33 mouse cellular contexts compared by ENCODE assay signal in genomic region chrX:151828971-151829370, GRCm38 (mm10).
"Had no signal": no experiment of that assay in that cellular context is flagged by ENCODE, and none has a peak within 500 bp of the region (broad histone marks: within the 10 kb centered on the region; RNA-seq: fewer than 3 reads in every experiment).

No protein-coding gene starts in this region.

- H3K4me3 ChIP-seq: heart, embryonic 12.5 days; heart, embryonic 13.5 days; heart, embryonic 15.5 days; hindbrain, embryonic 10.5 days; hindbrain, embryonic 12.5 days; hindbrain, embryonic 13.5 days; hindbrain, embryonic 15.5 days; intestine, embryonic 15.5 days; kidney, embryonic 15.5 days; layer of hippocampus, adult 2 months; left cerebral cortex, adult 2 months had no signal

- H3K27me3 ChIP-seq: heart, embryonic 12.5 days; heart, embryonic 13.5 days; heart, embryonic 15.5 days; hindbrain, embryonic 15.5 days; intestine, embryonic 15.5 days had no signal

- ATAC-seq: hindbrain, embryonic 16.5 days; hindbrain, postnatal 0 days; inflammation-experienced regulatory T-cells, adult 6 months; intestine, embryonic 15.5 days; intestine, embryonic 16.5 days; intestine, postnatal 0 days had no signal

- H3K9ac ChIP-seq: heart, embryonic 12.5 days; heart, embryonic 13.5 days; heart, embryonic 15.5 days; hindbrain, embryonic 12.5 days; hindbrain, embryonic 13.5 days; hindbrain, embryonic 14.5 days; hindbrain, embryonic 15.5 days; intestine, embryonic 15.5 days; kidney, embryonic 15.5 days had no signal

- H3K4me1 ChIP-seq: heart, embryonic 15.5 days; hindbrain, embryonic 10.5 days; hindbrain, embryonic 12.5 days; hindbrain, embryonic 13.5 days; hindbrain, embryonic 15.5 days; intestine, embryonic 15.5 days; kidney, embryonic 15.5 days had no signal

- DNase-seq: heart, postnatal 10 days; heart, postnatal 14 days; heart, postnatal 36 days; heart, postnatal 4 days; kidney, adult 11 months; kidney, adult 18-20 months; kidney, adult 2 months; kidney, adult 8-10 months; kidney, adult 9 months; kidney, postnatal 10 days; kidney, postnatal 14 days; kidney, postnatal 25 days; kidney, postnatal 36 days; kidney, postnatal 4 days; layer of hippocampus, postnatal 36 days had no signal

- H3K27ac ChIP-seq: heart, embryonic 13.5 days; heart, embryonic 15.5 days; hindbrain, embryonic 10.5 days; hindbrain, embryonic 12.5 days; hindbrain, embryonic 13.5 days; hindbrain, embryonic 14.5 days; hindbrain, embryonic 15.5 days; hindbrain, postnatal 0 days; intestine, embryonic 15.5 days; kidney, embryonic 15.5 days; kidney, postnatal 0 days; layer of hippocampus, adult 2 months; left cerebral cortex, adult 2 months had no signal

- H3K36me3 ChIP-seq: heart, embryonic 15.5 days; hindbrain, embryonic 12.5 days; hindbrain, embryonic 15.5 days; intestine, embryonic 15.5 days had no signal

- H3K9me3 ChIP-seq: heart, embryonic 13.5 days; heart, embryonic 15.5 days; hindbrain, embryonic 10.5 days; hindbrain, embryonic 12.5 days; hindbrain, embryonic 13.5 days; hindbrain, embryonic 15.5 days; intestine, embryonic 15.5 days; kidney, embryonic 15.5 days had no signal
